Comparison of ENCODE assay signal across 17 mouse cellular contexts in genomic region chr9:46314921-46315320, GRCm38 (mm10). TPM values are rescaled to one million over a fixed set of nuclear protein-coding genes. Genes with fewer than 3 reads are reported as not detected.
DNase-seq lines count a peak whose midpoint lies in the region; ATAC-seq and TF ChIP-seq lines count a peak whose summit lies in the region.
"Had no signal": no experiment of that assay in that cellular context is flagged by ENCODE, and none has a peak within 500 bp of the region (broad histone marks: within the 10 kb centered on the region; RNA-seq: fewer than 3 reads in every experiment).

No protein-coding gene starts in this region.

- H3K4me3 ChIP-seq in kidney, embryonic 15.5 days (replicated peaks): no peak overlapping the region
- no peak overlapping the region for H3K4me3 ChIP-seq in kidney, adult 2 months (ENCODE audit: insufficient read depth, low read depth, low read length)
- H3K4me3 ChIP-seq in MEL (ENCODE audit: control insufficient read depth in 1 of 2, insufficient read depth in 1 of 2, low read depth in 2 of 2, low read length in 2 of 2): no peak overlapping the region
- no peak overlapping the region for H3K4me3 ChIP-seq in midbrain, embryonic 14.5 days (replicated peaks; ENCODE audit: low read depth, low read length)
- H3K4me3 ChIP-seq: heart, embryonic 10.5 days had no signal

- H3K4me1 ChIP-seq in kidney, embryonic 15.5 days: peaks cover 28% of the 10 kb centered on the region
- H3K4me1 ChIP-seq in kidney, adult 2 months (ENCODE audit: control insufficient read depth, insufficient read depth, low read length): no peaks in the 10 kb centered on the region
- H3K4me1 ChIP-seq in MEL (ENCODE audit: control insufficient read depth in 1 of 2, insufficient read depth in 2 of 2, low read length in 2 of 2): no peaks in the 10 kb centered on the region
- H3K4me1 ChIP-seq in midbrain, embryonic 14.5 days (ENCODE audit: control insufficient read depth, insufficient read depth, low read length): peaks cover 19% of the 10 kb centered on the region

- 0 out of 2 replicates have a peak, but pooled peaks have one; percentile 24 for ATAC-seq in kidney, embryonic 15.5 days (replicated peaks; ENCODE audit: low FRiP score)
- no peak for ATAC-seq in midbrain, embryonic 14.5 days (ENCODE audit: low FRiP score, low TSS enrichment)

- no peak overlapping the region for H3K9ac ChIP-seq in kidney, embryonic 15.5 days
- no peak overlapping the region for H3K9ac ChIP-seq in MEL (ENCODE audit: control insufficient read depth, low read depth, low read length, poor library complexity, severe bottlenecking)
- no peak overlapping the region for H3K9ac ChIP-seq in midbrain, embryonic 14.5 days (replicated peaks; ENCODE audit: low read length)

- H3K27me3 ChIP-seq in kidney, embryonic 15.5 days: 0 out of 2 replicates have a peak, but pooled peaks cover 3% of the 10 kb centered on the region
- no peaks in the 10 kb centered on the region for H3K27me3 ChIP-seq in kidney, adult 2 months (replicated peaks; ENCODE audit: control insufficient read depth, insufficient read depth, low read length)
- no peaks in the 10 kb centered on the region for H3K27me3 ChIP-seq in MEL (ENCODE audit: control insufficient read depth in 1 of 2, insufficient read depth in 2 of 2, low read length in 2 of 2)
- no peaks in the 10 kb centered on the region for H3K27me3 ChIP-seq in midbrain, embryonic 14.5 days (ENCODE audit: control insufficient read depth, insufficient read depth, low read length)

- TF ChIP-seq EP300 in MEL (IDR thresholded peaks at IDR 0.05; ENCODE audit: low read depth in 1 of 2, low read length in 2 of 2): no peak

- 0 out of 2 replicates have a peak, but pooled peaks cover 4% of the 10 kb centered on the region for H3K9me3 ChIP-seq in kidney, embryonic 15.5 days (replicated peaks)
- no peaks in the 10 kb centered on the region for H3K9me3 ChIP-seq in MEL (replicated peaks; ENCODE audit: insufficient read depth, low read length)
- peaks cover 4% of the 10 kb centered on the region for H3K9me3 ChIP-seq in midbrain, embryonic 14.5 days (ENCODE audit: control insufficient read depth, low read length)

- no peak for TF ChIP-seq POLR2A in kidney, adult 2 months (IDR thresholded peaks at IDR 0.05; ENCODE audit: low read depth, low read length)
- TF ChIP-seq POLR2A in MEL (IDR thresholded peaks at IDR 0.05; ENCODE audit: control insufficient read depth in 1 of 2, insufficient read depth in 1 of 2, low read depth in 1 of 2, low read length in 2 of 2, poor library complexity in 1 of 2): no peak

- no peaks in the 10 kb centered on the region for H3K36me3 ChIP-seq in kidney, embryonic 15.5 days
- H3K36me3 ChIP-seq in kidney, adult 2 months (ENCODE audit: control insufficient read depth, insufficient read depth, low read length): no peaks in the 10 kb centered on the region
- no peaks in the 10 kb centered on the region for H3K36me3 ChIP-seq in MEL (ENCODE audit: control insufficient read depth in 1 of 2, insufficient read depth in 2 of 2, low read length in 2 of 2)
- no peaks in the 10 kb centered on the region for H3K36me3 ChIP-seq in midbrain, embryonic 14.5 days (ENCODE audit: control insufficient read depth, insufficient read depth, low read length)
- H3K36me3 ChIP-seq: heart, embryonic 10.5 days had no signal

- no peak for TF ChIP-seq CTCF in kidney, adult 2 months (conservative IDR thresholded peaks at IDR 0.05; ENCODE audit: insufficient read depth, insufficient read length, low read depth, low read length)
- peak in 1 of 3 experiments; percentile 10; a peak in 1 of 6 replicates for TF ChIP-seq CTCF in MEL (IDR thresholded peaks at IDR 0.05 in 2 of 3, conservative IDR thresholded peaks at IDR 0.05 in 1 of 3; ENCODE audit: control insufficient read depth in 1 of 3, insufficient read depth in 1 of 3, low read depth in 2 of 3, low read length in 3 of 3, poor library complexity in 1 of 3, severe bottlenecking in 1 of 3)

- WGBS in kidney, embryonic 15.5 days: 47% methylated on average over 2 of the region's 2 CpGs
- WGBS in kidney, adult 2 months: 37% methylated on average over 2 of the region's 2 CpGs
- WGBS in midbrain, embryonic 14.5 days: 58% methylated on average over 2 of the region's 2 CpGs

- peak; percentile 39 for DNase-seq in embryo, embryonic 10.5 days (ENCODE audit: low spot score)
- DNase-seq in embryo, embryonic 11 days: no peak
- DNase-seq in kidney, adult 2 months: no peak
- DNase-seq in MEL (ENCODE audit: low read depth, low spot score): no peak
- DNase-seq in midbrain, embryonic 14.5 days: peak; percentile 45
- DNase-seq in kidney, postnatal 25 days: no peak
- DNase-seq in lung, postnatal 10 days: no peak

- H3K79me2 ChIP-seq in MEL (ENCODE audit: control insufficient read depth, insufficient read depth, low read length, poor library complexity): no peaks in the 10 kb centered on the region

- no peak for TF ChIP-seq RAD21 in MEL (IDR thresholded peaks at IDR 0.05; ENCODE audit: low read depth, low read length)

- no peak overlapping the region for H3K27ac ChIP-seq in kidney, embryonic 15.5 days
- H3K27ac ChIP-seq in kidney, adult 2 months (ENCODE audit: insufficient read depth, low read depth, low read length): no peak overlapping the region
- no peak overlapping the region for H3K27ac ChIP-seq in MEL (ENCODE audit: control insufficient read depth, low read depth, low read length)
- no peak overlapping the region for H3K27ac ChIP-seq in midbrain, embryonic 14.5 days (replicated peaks; ENCODE audit: low read depth, low read length)
- H3K27ac ChIP-seq: heart, embryonic 10.5 days had no signal

- no peak overlapping the region for H3K4me2 ChIP-seq in kidney, embryonic 15.5 days
- H3K4me2 ChIP-seq in midbrain, embryonic 14.5 days (ENCODE audit: low read length): no peak overlapping the region

TF ChIP-seq in MEL, 35 proteins besides CTCF, POLR2A, EP300 and RAD21:
- TF ChIP-seq ELF1 (IDR thresholded peaks at IDR 0.05; ENCODE audit: low read depth, low read length) (no peak), MAX (IDR thresholded peaks at IDR 0.05; ENCODE audit: low read length) (0 out of 2 replicates have a peak, but pooled peaks have one; percentile 2)

RNA-seq across cellular contexts. Expression of gene 4931429L15Rik, which starts 4.9 kb away (rescaled TPM):
- not detected in 2 replicates for polyA plus RNA-seq in kidney, embryonic 15.5 days (2015; fragmentation: Nextera tagmentation; extraction: Ambion mirVana)
- polyA plus RNA-seq in kidney, adult 2 months (2012; rRNA removed): not detected in 2 replicates
- total RNA-seq in MEL (2012; rRNA removed): not detected in 2 replicates
- polyA plus RNA-seq in MEL (2012; ENCODE audit: insufficient read depth in 1 of 2, insufficient read length in 2 of 2, low read depth in 1 of 2, low replicate concordance in 2 of 2, missing spikeins in 1 of 2): not detected
- polyA plus RNA-seq in midbrain, embryonic 14.5 days (2014; fragmentation: Nextera tagmentation; extraction: Ambion mirVana): not detected in 2 replicates
- total RNA-seq: adrenal gland, adult 8-10 months; gastrocnemius, adult 8-10 months; heart, postnatal 10 days; layer of hippocampus, postnatal 25 days had no signal
- polyA plus RNA-seq: CD4-positive, CD25-positive, alpha-beta regulatory T cell, adult 4 months; embryonic facial prominence, embryonic 14.5 days; heart, embryonic 10.5 days; neural tube, embryonic 11.5 days had no signal

RNA-seq across cellular contexts. Expression of gene Bud13, which starts 32.1 kb away (rescaled TPM):
- polyA plus RNA-seq in kidney, embryonic 15.5 days (2015; fragmentation: Nextera tagmentation; extraction: Ambion mirVana): 25.9 and 26.7 TPM in 2 replicates
- polyA plus RNA-seq in kidney, adult 2 months (2012; rRNA removed): 7.1 and 7.8 TPM in 2 replicates
- total RNA-seq in MEL (2012; rRNA removed): 13.5 and 13.9 TPM in 2 replicates
- polyA plus RNA-seq in MEL (2012; ENCODE audit: insufficient read depth in 1 of 2, insufficient read length in 2 of 2, low read depth in 1 of 2, low replicate concordance in 2 of 2, missing spikeins in 1 of 2): 10 to 100 TPM in 1 of 2 experiments, not detected in 1; 26.3 TPM
- polyA plus RNA-seq in midbrain, embryonic 14.5 days (2014; fragmentation: Nextera tagmentation; extraction: Ambion mirVana): 15.5 and 16.9 TPM in 2 replicates

RNA-seq across cellular contexts. Expression of gene Zpr1, which starts 42.1 kb away (rescaled TPM):
- 58.9 and 61.0 TPM in 2 replicates for polyA plus RNA-seq in kidney, embryonic 15.5 days (2015; fragmentation: Nextera tagmentation; extraction: Ambion mirVana)
- 16.6 and 19.3 TPM in 2 replicates for polyA plus RNA-seq in kidney, adult 2 months (2012; rRNA removed)
- 87.0 and 99.7 TPM in 2 replicates for total RNA-seq in MEL (2012; rRNA removed)
- 100 to 1,000 TPM in 1 of 2 experiments, not detected in 1; 171 TPM for polyA plus RNA-seq in MEL (2012; ENCODE audit: insufficient read depth in 1 of 2, insufficient read length in 2 of 2, low read depth in 1 of 2, low replicate concordance in 2 of 2, missing spikeins in 1 of 2)
- polyA plus RNA-seq in midbrain, embryonic 14.5 days (2014; fragmentation: Nextera tagmentation; extraction: Ambion mirVana): 55.3 and 60.3 TPM in 2 replicates

RNA-seq across cellular contexts. Expression of gene Apoa5, which starts 46.5 kb away (rescaled TPM):
- not detected in 2 replicates for polyA plus RNA-seq in kidney, embryonic 15.5 days (2015; fragmentation: Nextera tagmentation; extraction: Ambion mirVana)
- 0.16 TPM in 1 of 2 replicates, not detected in the other for polyA plus RNA-seq in kidney, adult 2 months (2012; rRNA removed)
- total RNA-seq in MEL (2012; rRNA removed): not detected in 2 replicates
- polyA plus RNA-seq in MEL (2012; ENCODE audit: insufficient read depth in 1 of 2, insufficient read length in 2 of 2, low read depth in 1 of 2, low replicate concordance in 2 of 2, missing spikeins in 1 of 2): under 1 TPM in 1 of 2 experiments, not detected in 1; 0.04 TPM
- polyA plus RNA-seq in midbrain, embryonic 14.5 days (2014; fragmentation: Nextera tagmentation; extraction: Ambion mirVana): not detected in 2 replicates
- total RNA-seq: heart, postnatal 10 days; layer of hippocampus, postnatal 25 days; left cerebral cortex, postnatal 36 days had no signal
- polyA plus RNA-seq: CD4-positive, CD25-positive, alpha-beta regulatory T cell, adult 4 months; embryonic facial prominence, embryonic 14.5 days; neural tube, embryonic 11.5 days had no signal

Comparison
In these comparisons a context has a peak if more than half of its experiments do, and no peak if none do; other contexts are left out.
1. DNase-seq: peak in embryo, embryonic 10.5 days (single experiment) and midbrain, embryonic 14.5 days (single experiment); none in embryo, embryonic 11 days (single experiment), kidney, adult 2 months (single experiment), MEL (single experiment), kidney, postnatal 25 days (0 of 2) and lung, postnatal 10 days (single experiment).